Mouse (Mus musculus): Measurements from ENCODE around the gene Purb.
"Not testable (repeated sequence)": the region's sequence is repeated elsewhere in the genome, so short reads cannot be mapped to it uniquely, and the experiment has no call there.

The Purb gene

DNA sequence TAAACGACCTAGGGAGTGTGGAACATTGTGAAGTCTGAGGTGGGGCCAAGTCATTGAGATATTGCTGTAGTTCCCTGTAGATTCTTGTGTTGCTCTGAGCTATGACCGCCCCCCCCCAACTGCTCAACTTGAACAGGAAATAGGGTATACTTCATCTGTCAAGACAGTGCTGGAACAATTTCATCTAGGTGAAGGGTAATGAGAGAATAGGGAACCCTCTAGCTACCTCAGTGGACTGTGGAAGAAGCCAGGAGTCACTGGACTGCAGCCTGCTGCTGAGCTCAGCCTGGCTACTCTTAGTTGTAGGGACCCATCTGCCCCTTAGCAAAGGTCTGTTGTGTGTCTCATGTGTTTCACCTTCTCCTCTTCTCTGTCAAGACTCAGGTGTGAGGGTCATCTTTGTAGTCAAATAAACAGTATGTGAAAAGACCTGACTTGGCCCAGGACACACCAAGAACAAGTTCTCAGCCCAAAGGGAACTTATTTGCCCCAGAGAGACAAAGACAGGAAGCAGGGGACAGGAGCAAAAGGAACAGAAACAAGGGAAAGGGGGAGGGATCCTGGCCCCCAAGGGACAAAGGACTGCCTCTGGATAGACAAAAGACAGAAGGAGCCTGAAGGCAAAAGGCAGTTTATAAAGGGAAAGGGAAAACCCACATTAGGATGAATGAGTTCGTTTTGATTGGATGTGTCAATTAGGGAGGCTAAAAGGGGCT lies 8.7 kb upstream of the Purb start:
- no peak for DNase-seq

DNA sequence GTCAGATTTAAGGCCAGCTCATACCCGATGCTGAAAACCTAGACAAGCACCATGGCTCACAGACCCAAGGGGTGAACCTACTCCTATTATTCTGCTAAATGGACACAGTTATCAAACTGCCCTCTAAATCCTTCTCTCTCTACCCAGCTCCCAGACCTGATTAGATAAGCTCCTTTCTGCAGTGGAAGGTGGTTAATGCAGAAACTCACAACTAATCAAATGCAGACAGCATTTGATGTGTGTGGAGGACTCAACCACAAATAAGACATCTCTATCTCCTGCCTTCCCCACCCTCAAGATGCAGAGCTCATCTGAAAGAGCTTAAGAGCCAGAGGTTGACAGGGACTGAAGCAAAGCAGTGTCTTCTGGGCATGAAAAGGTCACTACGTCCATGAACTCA lies 7.4 kb upstream of the Purb start:
- DNase-seq = no peak

DNA sequence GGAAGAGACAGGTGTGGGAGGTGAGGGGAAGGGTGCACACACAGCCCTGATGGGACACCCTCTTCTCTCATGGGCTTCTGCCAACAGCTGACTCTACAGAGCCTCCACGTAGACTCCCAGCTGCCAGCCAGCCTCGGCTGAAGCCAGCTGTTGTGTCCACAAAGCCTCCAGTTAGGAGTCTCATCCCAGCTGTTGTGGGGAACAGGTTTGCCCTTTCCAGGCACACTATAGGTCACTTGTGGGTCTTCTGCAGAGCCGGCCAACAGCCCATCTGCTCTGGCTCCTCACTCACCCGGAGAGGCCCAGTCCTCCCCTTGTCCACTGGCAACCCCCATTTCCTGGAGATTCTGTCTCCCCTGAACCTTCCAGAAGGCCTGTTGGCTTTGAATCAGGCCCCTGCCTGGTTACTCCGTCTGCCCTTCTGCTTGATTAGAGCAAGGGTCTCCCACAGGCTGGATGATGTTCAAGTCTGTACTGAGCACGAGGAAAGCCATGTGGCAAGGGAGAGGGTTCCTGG lies 6.0 kb upstream of the Purb start:
- DNase-seq = no peak

DNA sequence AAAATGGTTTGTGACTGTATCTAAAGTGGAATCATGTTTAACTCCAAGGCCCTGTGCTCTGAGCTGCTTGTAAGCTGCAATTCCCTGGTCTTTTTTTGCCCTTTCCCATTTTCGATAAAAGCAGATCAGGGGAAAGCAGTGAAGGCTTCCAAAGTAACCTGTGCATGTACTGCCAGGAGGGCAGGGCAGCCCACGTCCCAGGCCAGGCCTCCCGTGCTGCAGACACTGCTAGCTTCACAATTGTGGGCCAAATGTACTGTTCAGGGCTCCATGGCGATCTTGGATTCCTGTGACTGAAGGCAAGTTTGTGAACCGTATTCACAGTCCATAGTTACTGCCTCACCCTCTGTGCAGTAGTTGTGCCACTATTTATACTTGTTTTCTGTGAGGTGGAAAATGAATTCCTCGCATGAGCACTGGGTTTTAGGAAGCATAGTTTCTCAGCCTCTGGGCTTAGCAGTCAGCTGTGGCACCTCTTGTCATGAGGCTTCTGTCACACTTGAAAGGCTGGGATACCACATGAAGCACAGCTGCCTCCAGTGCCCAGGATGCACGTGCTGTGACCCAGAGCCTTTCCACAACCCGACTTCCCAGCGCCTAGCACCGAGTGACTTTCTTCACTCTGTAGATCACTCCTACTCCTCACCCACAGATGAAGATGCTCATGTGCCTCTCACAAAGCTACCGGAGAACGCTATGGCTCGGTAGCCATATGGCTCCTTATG lies 5.1 kb upstream of the Purb start:
- no peak for DNase-seq

DNA sequence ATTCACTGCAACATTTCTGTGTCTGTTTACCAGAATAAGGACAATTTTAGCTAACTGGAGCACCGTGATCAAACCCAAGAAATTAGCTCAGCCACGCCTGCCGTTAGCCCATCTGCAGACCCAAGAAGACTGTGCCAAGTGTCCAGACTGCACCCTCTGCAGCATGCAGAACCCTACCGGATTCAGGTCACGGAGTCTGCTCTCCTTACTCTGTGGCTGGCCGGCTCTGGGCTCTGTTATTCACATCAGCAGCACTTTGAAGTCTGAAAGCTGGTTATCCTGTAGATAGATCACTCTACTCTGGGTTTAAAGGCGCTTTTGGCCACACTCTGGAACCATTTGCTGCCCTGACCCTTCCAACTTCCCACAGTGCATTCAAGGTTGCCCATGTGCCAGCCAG lies 4.5 kb upstream of the Purb start:
- DNase-seq = no peak

DNA sequence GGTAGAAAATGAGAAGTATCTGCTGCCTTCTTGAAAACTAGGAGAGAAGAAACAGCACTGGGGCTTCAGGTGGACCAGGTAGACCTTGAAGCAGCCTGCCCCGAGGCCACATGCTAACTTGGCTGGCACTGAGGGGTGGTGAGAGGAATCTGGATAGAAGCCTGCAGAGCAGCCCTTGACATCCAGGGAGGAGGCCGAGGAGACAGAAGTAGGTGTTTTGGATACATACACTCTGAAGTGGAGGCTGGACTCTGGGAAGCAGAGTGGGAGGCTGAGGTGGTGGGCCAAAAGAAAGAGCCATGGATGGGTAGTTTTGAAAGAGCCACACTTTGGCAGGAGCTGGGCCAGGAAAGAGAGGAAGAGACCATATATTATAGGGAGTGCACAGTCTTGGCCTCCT lies 3.5 kb upstream of the Purb start:
- no peak for DNase-seq

DNA sequence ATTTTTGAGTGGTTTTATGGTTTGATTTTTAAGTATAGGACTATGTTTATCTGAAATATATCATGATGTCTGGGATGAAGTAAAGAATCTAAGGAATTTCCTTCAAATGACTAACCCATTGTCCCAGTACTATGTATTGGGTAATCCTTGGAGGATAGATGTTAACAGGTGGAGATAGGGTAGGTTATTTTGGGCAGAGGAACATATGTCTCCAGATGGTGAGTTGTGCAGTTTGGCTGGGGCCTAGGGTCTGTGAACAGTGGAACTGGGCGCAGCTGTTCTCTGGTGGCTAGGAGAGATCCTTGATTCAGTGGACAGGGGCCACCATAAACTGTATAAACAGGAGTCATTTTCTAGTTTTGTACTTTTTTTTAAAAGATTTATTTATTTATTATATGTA lies 1.6 kb upstream of the Purb start:
- DNase-seq = no peak

DNA sequence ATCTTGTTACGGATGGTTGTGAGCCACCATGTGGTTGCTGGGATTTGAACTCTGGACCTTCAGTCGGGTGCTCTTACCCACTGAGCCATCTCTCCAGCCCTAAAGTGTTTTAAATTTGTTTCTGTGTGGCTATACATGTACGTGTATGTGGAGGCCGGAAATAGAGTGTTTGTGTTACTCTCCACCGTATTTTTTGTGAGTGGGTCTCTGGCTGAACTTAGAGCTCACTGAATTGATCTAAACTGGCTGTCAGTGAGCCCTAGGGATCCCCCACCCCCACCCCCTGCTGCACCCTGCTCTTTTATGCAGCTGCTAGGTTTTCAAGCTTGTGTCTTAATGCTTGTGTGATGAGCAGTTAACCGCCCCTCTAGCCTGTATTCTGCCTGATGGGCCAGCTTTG lies 1.2 kb upstream of the Purb start:
- no peak for DNase-seq

DNA sequence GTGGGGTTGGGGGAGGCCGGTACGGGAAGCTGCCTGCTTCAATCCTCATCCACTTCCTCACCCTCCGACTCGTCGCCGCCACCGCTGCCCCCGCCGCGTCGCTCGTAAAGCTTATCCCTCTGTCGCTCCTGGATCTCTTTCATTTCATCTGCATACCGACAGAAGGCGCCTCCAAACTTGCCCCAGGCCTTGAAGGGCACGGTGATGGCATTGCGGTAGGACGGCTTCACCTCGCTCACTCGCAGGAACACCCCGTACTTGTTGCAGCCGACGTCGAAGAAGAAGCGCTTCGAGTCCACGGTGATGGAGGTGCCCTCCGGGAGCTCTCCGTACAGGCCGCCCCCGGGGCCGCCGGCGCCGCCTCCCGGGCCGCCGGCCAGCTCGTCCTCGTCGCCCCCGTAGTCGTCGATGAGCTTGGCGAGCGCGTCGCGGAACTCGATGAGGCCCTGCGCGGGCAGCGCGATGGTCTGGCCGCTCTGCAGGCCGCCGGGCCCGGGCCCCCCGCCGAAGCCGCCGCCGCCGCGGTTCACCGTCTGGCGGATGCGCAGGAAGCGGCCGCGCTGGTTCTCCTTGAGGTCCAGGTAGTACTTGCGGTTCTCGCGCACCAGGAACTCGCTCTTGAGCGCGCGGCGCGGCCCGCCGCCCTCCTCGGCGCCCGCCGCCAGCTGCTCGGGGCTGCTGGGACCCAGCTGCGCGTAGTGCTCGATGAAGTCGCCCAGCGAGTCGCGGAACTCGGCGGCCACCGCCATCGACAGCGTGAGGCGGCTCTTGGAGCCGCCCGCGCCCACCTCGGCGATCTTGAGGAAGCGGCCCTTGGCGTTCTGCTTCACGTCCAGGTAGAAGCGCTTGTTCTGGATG lies 614 bp downstream of the Purb start:
- DNase-seq = peak; percentile 71

DNA sequence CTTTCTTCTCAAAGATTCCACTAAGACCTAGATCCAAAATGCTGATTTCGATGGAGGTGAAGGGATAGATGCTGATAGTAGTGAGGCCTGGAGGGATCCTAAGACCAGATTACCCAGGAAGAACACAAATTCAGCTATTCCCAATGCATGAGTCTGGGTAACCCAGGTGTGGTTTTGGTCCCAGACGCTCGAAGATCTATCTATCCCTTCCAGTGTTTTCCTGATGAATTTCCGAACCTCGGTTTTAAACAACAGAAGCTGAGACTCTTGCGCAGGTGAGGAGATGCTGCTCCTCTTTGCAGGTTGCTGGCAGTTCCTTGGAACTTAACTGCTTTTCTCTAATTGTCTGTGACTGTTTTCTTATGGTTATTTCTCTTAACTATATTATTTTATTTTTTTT lies 1.3 kb downstream of the Purb start:
- no peak for DNase-seq

DNA sequence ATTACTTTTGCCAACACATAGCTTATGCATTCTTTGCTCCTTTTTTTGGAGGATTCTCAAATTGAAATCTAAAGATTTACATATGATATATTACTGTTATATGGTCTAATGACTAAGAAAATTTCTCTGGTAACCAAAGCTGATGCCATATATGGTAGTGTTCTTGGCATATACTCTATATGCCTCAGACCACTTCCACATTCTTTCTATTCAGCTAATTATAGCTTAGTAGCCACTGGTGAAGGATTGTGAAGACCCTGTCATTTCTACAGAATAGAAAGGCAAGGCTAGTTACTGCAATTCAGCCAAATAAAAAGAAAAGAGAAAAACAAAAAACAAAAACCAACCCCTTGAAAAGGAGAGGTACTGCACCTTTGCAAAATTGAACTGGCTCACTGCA lies 3.6 kb downstream of the Purb start:
- no peak for DNase-seq

DNA sequence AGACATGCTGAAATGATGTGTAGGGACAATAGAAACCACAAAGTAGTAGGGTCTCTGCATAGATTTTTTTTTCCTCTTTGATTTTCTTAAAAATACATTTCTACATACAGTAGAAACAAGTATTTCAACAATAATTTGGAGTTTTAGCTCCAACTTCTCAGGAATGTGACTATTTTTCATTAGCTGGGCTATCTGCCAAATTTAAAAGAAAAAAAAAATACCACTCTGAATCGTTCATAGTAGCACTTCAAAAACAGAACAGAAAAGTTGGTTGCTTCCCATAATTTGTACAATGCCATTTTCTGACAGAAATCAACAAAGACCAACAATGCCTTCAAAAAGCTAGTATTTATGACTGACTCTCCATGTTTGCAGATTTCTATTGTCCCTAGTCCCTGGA lies 4.2 kb downstream of the Purb start:
- no peak for DNase-seq

DNA sequence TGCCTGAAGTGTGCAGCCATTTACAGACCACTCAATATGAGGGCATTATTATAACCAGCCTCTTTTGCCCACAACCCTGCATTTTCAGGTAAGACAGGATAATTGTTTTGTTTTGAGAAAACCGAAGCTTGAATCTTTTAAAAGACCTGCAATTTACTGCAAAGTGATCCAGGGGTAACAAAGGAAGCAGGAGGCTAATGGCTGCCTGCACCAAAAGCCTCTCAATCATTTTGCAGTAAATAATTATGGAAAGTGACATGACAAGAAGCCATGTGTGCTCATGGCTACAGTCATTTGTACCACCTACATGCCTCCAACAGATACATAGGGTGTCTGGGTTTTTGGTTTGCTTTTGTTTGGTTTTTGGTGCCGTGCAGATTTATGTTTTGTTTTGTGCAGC lies 4.7 kb downstream of the Purb start:
- DNase-seq = no peak

DNA sequence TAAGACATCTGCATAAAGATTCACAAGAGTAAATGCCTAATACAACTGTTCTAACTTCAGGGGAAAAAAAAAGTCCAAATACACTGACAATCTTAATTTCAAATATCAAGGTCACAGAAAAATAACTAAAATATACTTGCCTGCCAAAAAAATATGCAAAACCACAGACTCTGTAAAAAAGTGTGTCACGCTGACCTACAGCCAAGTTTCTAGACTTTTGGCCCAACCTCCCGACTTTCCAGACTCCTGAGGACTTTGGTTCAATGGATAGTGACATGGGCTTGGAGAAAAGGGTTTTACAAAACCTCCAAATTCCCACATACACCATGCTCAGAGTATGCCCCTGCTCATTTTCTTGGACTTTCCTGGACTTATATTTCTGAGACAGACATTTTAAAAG lies 7.2 kb downstream of the Purb start:
- no peak for DNase-seq

DNA sequence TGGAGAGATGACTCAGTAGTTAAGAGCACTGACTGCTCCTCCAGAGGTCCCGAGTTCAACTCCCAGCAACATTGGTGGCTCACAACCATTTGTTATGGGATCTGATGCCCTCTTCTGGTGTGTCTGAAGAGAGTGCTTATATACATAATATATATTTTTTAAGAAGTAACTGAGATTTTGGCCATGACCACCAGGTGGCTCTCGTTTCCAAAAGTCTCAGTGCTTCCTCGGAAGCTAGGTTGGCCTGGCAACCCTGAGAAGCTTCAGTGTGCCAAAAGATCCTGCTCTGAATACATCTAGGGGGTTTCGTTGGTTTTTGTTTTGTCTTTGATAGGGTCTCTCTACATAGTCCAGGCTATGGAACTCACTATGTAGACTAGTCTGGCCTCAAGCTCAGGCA lies 10.6 kb downstream of the Purb start:
- peak; percentile 57 for DNase-seq

DNA sequence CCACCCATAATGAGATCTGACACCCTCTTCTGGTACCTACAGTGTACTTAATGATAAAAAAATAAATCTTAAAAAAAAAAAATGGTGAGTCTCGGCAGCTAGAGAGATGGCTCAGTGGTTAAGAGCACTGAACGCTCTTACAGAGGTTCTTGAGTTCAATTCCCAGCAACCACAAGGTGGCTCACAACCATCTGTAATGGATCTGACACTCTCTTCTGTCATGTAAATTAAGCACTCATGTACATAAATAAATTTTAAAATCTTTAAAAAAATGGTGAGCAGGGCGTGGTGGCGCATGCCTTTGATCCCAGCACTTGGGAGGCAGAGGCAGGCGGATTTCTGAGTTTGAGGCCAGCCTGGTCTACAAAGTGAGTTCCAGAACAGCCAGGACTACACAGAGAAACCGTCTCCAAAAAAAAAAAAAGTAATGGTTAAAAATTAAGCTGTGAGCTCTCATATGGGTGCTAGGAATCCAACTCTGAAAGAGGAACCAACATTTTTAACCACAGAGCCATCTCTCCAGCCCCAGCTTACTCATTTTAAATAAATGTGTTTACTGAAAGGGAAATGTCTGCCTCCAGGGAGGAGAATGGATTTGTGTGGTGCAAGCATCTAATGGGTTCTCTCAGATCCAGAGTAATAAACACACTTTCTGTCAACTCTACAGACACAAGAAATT lies 12.4 kb downstream of the Purb start:
- DNase-seq = no peak

DNA sequence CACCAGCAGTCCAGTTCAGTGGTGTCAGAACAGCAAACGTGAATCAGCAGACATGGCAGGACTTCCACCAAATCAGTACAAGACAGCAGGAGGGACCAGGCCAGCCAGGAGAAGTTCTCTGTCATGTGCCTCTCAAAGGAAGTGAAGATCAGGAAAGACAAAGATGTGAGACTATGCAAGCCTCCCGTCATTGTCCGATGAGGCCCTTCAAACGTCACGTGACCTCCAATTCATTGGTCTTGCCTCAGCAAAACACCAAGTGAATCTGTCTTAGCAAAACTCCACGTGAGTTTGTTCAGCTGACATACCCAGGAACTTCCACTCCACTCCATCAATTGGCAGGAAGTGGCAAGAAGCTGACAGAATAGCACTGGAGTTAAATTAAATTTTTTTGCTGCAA lies 19.6 kb downstream of the Purb start:
- no peak for DNase-seq

DNA sequence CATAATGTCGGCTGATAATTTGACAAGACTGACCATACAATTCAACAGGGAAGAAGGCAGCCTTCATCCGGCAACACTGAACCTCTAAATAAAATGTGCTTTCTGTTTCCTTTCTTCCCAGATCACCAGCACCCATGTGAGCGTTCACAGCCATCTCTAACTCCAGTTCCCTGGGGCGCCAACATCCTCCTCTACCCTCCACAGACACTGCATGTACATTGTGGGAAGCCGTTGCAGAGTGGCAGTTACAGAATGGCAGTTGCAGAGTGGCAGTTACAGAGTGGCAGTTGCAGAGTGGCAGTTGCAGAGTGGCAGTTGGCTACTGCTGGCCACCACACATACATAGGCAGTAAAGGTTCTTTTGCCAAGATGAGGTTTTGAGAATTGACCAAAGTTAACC lies 27.6 kb downstream of the Purb start:
- not testable (repeated sequence) for DNase-seq

DNA sequence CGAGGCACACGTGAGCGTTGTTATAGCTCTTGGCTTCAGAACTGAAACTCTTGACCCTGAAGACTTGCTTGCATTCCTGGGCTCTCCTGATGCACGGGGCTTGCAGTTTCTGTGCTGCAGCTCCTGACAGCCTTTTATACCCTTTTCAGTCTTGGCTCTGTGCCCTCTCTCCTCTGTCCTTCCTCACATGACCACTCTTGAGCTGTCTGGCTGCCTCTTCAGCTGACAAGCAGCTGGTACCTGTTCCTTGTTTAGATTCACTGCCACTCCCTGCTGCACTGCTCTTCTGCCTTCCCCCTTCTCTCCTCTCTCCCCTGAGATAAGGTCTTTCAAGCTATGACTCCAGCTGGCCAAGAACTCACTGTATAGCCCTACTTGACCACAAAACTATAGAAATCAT lies 28.2 kb downstream of the Purb start:
- no peak for DNase-seq

DNA sequence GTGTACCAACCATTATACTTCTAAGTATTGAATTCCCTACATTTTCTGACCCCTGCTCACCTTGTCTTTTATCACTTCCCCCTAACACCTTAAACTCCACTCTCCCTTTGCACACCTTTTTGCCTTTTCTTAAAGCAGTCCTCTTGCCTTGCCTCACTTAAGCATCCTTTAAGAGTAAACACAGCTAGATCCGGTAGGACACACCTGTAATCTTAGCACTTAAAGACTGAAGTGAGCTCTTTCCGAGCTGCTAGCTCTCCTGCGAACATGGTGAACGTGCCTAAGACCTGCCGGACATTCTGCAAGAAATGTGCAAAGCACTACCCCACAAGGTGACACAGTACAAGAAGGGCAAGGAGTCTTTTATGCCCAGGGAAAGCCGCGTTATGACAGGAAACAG lies 29.8 kb downstream of the Purb start:
- no peak for DNase-seq

DNA sequence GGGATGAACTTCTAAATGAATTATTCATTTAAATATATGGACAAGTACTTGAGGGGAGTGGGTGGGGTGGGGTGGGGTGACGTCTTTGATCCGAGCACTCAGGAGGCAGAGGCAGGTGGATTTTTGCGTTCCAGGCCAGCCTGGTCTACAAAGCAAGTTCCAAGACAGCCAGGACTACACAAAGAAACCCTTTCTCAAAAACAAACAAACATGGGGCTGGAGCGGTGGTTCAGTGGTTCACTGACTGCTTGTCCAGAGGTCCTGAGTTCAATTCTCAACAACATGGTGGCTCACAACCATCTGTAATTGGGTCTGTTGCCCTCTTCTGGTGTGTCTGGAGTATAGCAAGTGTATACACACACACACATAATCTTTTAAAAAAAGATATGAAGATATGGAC lies 30.3 kb downstream of the Purb start:
- no peak for DNase-seq

DNA sequence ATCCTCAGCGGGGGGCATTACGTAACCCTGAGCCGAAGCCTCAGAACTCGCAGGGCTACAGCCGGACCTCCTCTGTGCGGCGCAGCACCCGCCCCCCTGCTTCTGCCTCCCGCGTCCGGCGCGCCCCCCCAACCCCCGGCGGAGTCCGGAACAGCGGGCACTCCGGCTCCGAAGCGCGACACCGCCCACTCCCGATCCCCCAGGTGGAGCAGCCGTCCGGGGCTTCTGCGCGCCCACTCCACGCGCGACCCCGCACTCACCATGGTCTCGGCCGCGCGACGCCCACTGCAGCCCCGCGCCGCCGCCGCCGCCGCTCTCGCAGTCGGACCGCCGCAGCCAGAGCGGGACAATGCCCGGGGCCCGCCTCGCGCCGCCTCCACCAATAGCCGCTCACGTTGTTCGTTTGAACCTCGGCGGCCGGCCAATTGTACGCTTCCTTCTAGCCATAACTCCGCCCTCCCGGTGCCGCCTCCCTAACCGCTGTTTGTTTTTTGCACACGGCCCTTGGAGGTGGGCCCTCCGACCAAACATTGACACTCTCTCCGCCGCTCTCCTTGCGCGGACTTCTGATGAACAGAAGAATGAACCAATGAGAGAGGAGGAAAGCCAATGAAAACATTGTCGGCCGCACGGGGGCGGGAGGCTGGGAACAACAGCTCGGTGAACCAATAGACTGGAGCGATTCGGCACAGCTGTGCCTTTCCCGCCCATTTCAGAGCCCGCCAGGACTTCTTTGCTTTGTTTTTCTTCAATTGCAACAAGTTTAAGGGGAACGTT lies 31.5 kb downstream of the Purb start, which contains the start of gene H2afv:
H2afv (minus strand) TSS at position 367 of the 777 bp plus-strand sequence.
- peak; percentile 99 for DNase-seq
